Mouse (Mus musculus) left cerebral cortex, postnatal 36 days (tissue): ENCODE data around the gene Olfr1454. TPM values are rescaled to one million over a fixed set of nuclear protein-coding genes. Genes with fewer than 3 reads are reported as not detected.

Source experiments
- DNase-seq, 2 experiments: peaks; one replicate each; pipeline ENCODE4 v3.0.0; 2021 to 2022; ENCODE audit warnings: low spot score in 2 of 2, mixed read lengths in 1 of 2
- intact Hi-C: fragments of 180-260 bp; cut with DNase I; formaldehyde crosslinking; loops from one replicate; pipeline ENCODE4 v1.15.1; 2025
- total RNA-seq, 2 experiments: library from RNA; stranded (reverse); gene quantifications; 2 replicates each; pipeline ENCODE4 v1.2.3; 2021

Gene Olfr1454
- not detected for total RNA-seq

GRCm38 (mm10) chr19:13060310-13060709, at the start of gene Olfr1454:
Gene Olfr1454 (plus strand): TSS chr19:13060610.
- intact Hi-C loops: no loop called here
- no peak for DNase-seq

GRCm38 (mm10) chr19:13028227-13028626, 32.2 kb upstream of the Olfr1454 start, which contains the start of gene Olfr1453:
Gene Olfr1453 (minus strand): TSS chr19:13028327.
- intact Hi-C loops: no loop called here

DNA sequence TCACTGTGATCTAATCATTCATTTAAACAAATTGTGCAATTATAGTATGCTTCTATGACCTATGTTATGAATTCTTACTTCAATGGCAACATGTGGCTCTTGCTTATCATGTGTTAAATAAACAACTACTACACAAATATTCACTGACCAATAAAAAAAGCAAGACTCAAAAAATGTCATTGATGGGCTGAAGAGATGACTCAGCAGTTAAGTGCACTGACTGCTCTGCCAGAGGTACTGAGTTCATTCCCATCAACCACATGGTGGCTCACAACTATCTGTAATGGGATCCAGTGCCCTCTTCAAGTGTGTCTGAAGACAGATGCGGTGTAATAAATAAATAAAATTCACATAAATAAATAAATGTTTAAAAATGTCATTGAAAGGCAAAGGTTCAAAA, 33.5 kb downstream of the Olfr1454 start:
- intact Hi-C loops: no loop called here
- DNase-seq: no peak

More at GRCm38 (mm10) chr19:13028227-13028626, 32.2 kb upstream of the Olfr1454 start, which contains the start of gene Olfr1453:
- DNase-seq: no peak

GRCm38 (mm10) chr19:13097791-13098190, 37.4 kb downstream of the Olfr1454 start, which contains the start of gene Olfr1457:
Gene Olfr1457 (minus strand): TSS chr19:13097891.
- no peak for DNase-seq
- intact Hi-C loops: no loop called here

GRCm38 (mm10) chr19:13106675-13107074, 46.3 kb downstream of the Olfr1454 start, which contains the start of gene Olfr1458:
Gene Olfr1458 (minus strand): TSS chr19:13106775.
- no peak for DNase-seq
- intact Hi-C loops: no loop called here

Other genes starting within 250 kb of the Olfr1454 start
- gene Gm5244, start 213.9 kb upstream of the Olfr1454 start, total RNA-seq: not detected
- gene Olfr1444, start 203.3 kb upstream of the Olfr1454 start, total RNA-seq: not detected
- gene Olfr1445, start 176.8 kb upstream of the Olfr1454 start, total RNA-seq: not detected
- gene Olfr1446, start 167.1 kb upstream of the Olfr1454 start, total RNA-seq: not detected
- gene Olfr1447, start 156.9 kb upstream of the Olfr1454 start, total RNA-seq: not detected
- gene Olfr1448, start 136.2 kb upstream of the Olfr1454 start, total RNA-seq: not detected
- not detected for gene Olfr1449, start 129.8 kb upstream of the Olfr1454 start, total RNA-seq
- not detected for gene Olfr1450, start 110.4 kb upstream of the Olfr1454 start, total RNA-seq
- not detected for gene Olfr1451, start 65.6 kb upstream of the Olfr1454 start, total RNA-seq
- not detected for gene Olfr1453, start 32.3 kb upstream of the Olfr1454 start, total RNA-seq
- gene Olfr1457, start 37.3 kb downstream of the Olfr1454 start, total RNA-seq: not detected
- gene Olfr1458, start 46.2 kb downstream of the Olfr1454 start, total RNA-seq: not detected
- under 1 TPM; 0.07 to 0.27 TPM for gene Olfr1459, start 88.9 kb downstream of the Olfr1454 start, total RNA-seq
- gene Olfr1461, start 102.4 kb downstream of the Olfr1454 start, total RNA-seq: not detected
- gene Olfr1462, start 125.1 kb downstream of the Olfr1454 start, total RNA-seq: not detected
- gene Olfr1463, start 170.7 kb downstream of the Olfr1454 start, total RNA-seq: not detected